Mouse (Mus musculus): ENCODE data around the gene Bcl7c.

- TF ChIP-seq CTCF (IDR thresholded peaks at IDR 0.05; ENCODE audit: low read depth) (no peak), EP300 (optimal IDR thresholded peaks at IDR 0.05) (no peak)
These were observed 17.3 kb downstream of the Bcl7c start for GRCm38 (mm10) chr7:127691221-127691989.
